ENCODE assay signal across 9 mouse cellular contexts in the genomic region with DNA sequence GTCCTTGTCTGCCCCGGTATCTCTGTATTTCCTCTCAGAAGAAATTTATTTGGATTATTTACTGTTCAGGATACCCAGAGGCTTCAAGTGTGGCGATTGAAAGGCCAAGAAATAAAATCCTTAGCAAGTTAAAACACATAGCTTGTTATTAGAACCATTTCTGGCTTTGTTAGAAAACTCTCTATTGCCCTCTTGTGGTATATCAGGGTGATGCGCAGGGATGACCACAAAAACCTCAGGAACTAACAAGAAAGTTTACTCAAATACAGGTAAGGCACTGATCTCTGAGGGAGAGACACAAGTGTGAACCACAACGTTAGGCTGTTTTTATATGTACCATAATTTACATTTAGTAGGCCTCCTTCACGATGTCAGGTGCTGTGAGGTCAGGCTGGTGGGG.
DNase-seq lines count a peak whose midpoint lies in the region; ATAC-seq and TF ChIP-seq lines count a peak whose summit lies in the region.
"Had no signal": no experiment of that assay in that cellular context is flagged by ENCODE, and none has a peak within 500 bp of the region (broad histone marks: within the 10 kb centered on the region; RNA-seq: fewer than 3 reads in every experiment).

No protein-coding gene starts in this region.

- DNase-seq in intestine, embryonic 14.5 days (ENCODE audit: low spot score): no peak
- DNase-seq in ES-CJ7 (ENCODE audit: low read depth, low spot score): peak; percentile 85
- DNase-seq in cerebellum, adult 11-12 months: peak; percentile 32
- peak; percentile 53 to 82 for DNase-seq in frontal cortex, postnatal 36 days (ENCODE audit: low spot score in 2 of 2)
- DNase-seq in layer of hippocampus, adult 18-20 months (ENCODE audit: low spot score in 2 of 2): peak; percentile 53 to 84
- DNase-seq in thymus, adult 2 months: peak; percentile 59

- H3K27me3 ChIP-seq in intestine, embryonic 14.5 days (replicated peaks; ENCODE audit: control insufficient read depth, insufficient read depth, low read length): no peaks in the 10 kb centered on the region
- H3K27me3 ChIP-seq in intestine, embryonic 15.5 days (replicated peaks): no peaks in the 10 kb centered on the region
- H3K27me3 ChIP-seq in thymus, adult 2 months (ENCODE audit: control insufficient read depth, insufficient read depth, low read length): no peaks in the 10 kb centered on the region

- TF ChIP-seq POLR2A in thymus, adult 2 months (IDR thresholded peaks at IDR 0.05; ENCODE audit: control insufficient read depth, extremely low read depth, insufficient read depth, low read length, poor library complexity): no peak

- H3K27ac ChIP-seq in intestine, embryonic 14.5 days (ENCODE audit: low read depth): peak overlapping the region; percentile 44
- no peak overlapping the region for H3K27ac ChIP-seq in intestine, embryonic 15.5 days
- no peak overlapping the region for H3K27ac ChIP-seq in thymus, adult 2 months (ENCODE audit: control insufficient read depth, insufficient read depth, low read length)
- H3K27ac ChIP-seq: macrophage had no signal

- H3K4me2 ChIP-seq in intestine, embryonic 14.5 days (ENCODE audit: low read length): no peak overlapping the region
- no peak overlapping the region for H3K4me2 ChIP-seq in intestine, embryonic 15.5 days (replicated peaks)

- TF ChIP-seq CTCF in thymus, adult 2 months (IDR thresholded peaks at IDR 0.05; ENCODE audit: borderline replicate concordance, control insufficient read depth, extremely low read depth, insufficient read depth, low read length, poor library complexity): no peak

- H3K36me3 ChIP-seq in intestine, embryonic 14.5 days (ENCODE audit: control insufficient read depth, insufficient read depth, low read length): 0 out of 2 replicates have a peak, but pooled peaks cover 3% of the 10 kb centered on the region
- H3K36me3 ChIP-seq in intestine, embryonic 15.5 days: no peaks in the 10 kb centered on the region
- H3K36me3 ChIP-seq in thymus, adult 2 months (ENCODE audit: control insufficient read depth, insufficient read depth, low read length): no peaks in the 10 kb centered on the region

- H3K9ac ChIP-seq in intestine, embryonic 14.5 days (ENCODE audit: low read length): no peak overlapping the region
- no peak overlapping the region for H3K9ac ChIP-seq in intestine, embryonic 15.5 days

- no peak; the same call in 1 of the 2 replicates for ATAC-seq in intestine, embryonic 14.5 days (replicated peaks; ENCODE audit: low FRiP score, low TSS enrichment, low read depth)
- ATAC-seq in intestine, embryonic 15.5 days: no peak
- ATAC-seq in megakaryocyte progenitor cell, adult 5-6 weeks (replicated peaks; ENCODE audit: poor library complexity): peak; percentile 84

- 8% methylated on average over 5 of the region's 5 CpGs for WGBS in intestine, embryonic 14.5 days
- 12% methylated on average over 5 of the region's 5 CpGs for WGBS in intestine, embryonic 15.5 days
- WGBS in thymus, adult 2 months: 9% methylated on average over 5 of the region's 5 CpGs

- H3K9me3 ChIP-seq in intestine, embryonic 14.5 days (ENCODE audit: control insufficient read depth, low read length): peaks cover 3% of the 10 kb centered on the region; the same call in 1 of the 2 replicates
- no peaks in the 10 kb centered on the region for H3K9me3 ChIP-seq in intestine, embryonic 15.5 days

- no peak overlapping the region for H3K4me3 ChIP-seq in intestine, embryonic 14.5 days (ENCODE audit: low read depth, low read length)
- no peak overlapping the region for H3K4me3 ChIP-seq in intestine, embryonic 15.5 days (replicated peaks)
- no peak overlapping the region for H3K4me3 ChIP-seq in thymus, adult 2 months (ENCODE audit: control insufficient read depth, insufficient read depth, low read length)

- H3K4me1 ChIP-seq in intestine, embryonic 14.5 days (replicated peaks; ENCODE audit: control insufficient read depth, insufficient read depth, low read length): peaks cover 16% of the 10 kb centered on the region
- peaks cover 9% of the 10 kb centered on the region; the same call in 1 of the 2 replicates for H3K4me1 ChIP-seq in intestine, embryonic 15.5 days (replicated peaks)
- no peaks in the 10 kb centered on the region for H3K4me1 ChIP-seq in thymus, adult 2 months (replicated peaks; ENCODE audit: control insufficient read depth, insufficient read depth, low read length)
